Mouse (Mus musculus) CD8-positive naive resting alpha-beta T cell, adult 2 months (primary cell): ENCODE data around the gene Tecpr1.

Source experiments
- DNase-seq, 2 experiments: peaks; one replicate each; pipeline ENCODE4 v3.0.0; 2022; ENCODE audit warnings: low read depth in 2 of 2, low spot score in 2 of 2

Gene Tecpr1

DNA sequence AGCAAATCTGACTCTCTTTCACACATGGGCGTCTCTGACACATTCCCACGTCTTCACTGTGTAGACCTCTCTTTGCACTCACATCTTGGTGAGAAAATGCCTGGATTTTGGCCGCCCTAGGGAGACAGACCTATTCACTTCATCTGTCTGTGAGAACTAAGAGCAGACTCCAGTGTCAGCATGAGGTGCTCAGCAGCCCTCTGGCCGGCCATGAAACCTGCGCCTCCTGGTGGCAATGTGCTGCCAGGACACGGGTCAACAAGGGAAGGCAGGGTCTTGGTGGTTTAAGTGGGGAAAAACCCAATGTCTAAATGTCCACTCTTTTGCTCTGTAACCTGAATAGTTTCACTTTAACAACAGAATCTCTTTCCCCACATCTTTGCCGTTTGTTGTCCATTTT is 9.0 kb downstream of the Tecpr1 start:
- peak in 1 of 2 experiments; percentile 35 for DNase-seq

DNA sequence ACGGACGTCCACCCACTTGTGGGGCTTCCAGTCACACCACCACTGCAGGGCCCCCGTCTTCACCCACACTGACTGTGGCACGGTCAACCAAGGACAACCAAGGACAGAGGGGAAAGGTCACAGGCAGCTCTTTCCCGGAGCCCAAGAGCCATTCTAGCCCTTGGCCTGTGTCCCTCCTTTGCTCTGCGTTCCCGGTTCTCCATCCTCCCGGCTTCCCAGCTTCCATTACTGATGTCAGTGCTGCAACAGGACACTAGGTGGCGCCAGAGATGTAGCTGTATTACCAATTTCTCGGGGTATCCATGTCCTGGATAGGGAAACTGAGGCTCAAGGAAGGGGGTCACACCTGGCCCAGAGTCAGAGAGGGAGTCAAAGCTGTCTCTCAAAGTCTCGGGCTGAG is 15.9 kb downstream of the Tecpr1 start:
- peak in 1 of 2 experiments; percentile 28 for DNase-seq

DNA sequence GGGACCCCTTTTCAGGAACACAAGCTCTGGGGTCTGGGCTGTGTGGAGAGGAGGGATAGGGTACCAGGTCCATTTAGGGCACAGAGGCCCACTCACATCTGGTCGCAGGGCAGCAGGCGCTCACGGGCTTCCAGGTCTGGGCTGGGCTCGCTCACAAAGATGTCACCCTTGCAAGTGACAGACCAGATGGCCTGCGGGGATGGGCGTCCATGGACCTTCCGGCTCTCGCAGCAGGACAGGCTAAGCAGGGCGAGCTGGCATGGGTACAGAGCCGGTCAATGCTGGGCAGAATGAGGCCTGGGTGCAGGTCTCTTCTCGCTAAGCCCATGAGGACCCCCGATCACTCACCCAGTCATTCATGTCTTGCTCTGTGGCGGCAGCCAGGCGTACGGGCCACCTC is 17.3 kb downstream of the Tecpr1 start:
- DNase-seq: no peak

DNA sequence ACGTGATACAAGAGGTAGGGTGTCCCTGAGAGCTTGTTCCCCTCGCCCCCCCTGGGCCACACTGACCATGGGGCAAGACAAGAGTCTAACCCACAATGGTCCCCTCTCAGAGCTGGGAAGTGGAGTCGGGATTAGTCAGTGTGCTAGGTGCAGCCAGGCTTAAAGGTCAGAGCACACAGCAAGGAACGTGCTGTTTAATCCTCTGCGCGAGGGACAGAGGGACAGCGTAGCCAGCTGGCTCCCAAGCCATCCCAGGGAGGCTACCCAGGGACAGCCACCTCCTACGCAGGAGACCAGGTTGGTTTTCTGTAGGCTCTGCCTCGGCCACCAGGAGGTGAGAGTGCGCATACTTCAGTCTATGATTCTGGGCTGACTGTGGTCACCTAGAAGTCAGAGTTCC is 18.5 kb downstream of the Tecpr1 start:
- no peak for DNase-seq

DNA sequence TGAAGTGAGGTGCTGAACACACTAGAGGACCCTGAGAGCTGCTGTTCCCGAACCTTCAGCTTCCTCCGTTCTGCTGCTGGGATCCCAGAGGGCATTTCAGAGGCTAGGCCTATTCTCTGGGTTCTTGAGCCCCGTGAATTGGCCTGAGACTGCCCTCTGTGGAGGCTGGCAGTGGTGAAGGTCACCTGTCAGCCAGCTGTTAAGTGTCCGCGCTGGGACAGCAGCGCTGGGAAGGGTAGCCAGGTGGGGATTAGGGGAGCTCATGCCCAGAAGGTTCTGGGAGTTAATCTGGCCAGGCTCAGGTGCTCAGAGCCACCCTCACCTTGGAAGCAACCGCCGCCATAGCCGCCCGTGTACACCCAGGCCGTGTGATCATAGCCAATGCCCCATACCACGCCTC is 19.1 kb downstream of the Tecpr1 start:
- no peak for DNase-seq

DNA sequence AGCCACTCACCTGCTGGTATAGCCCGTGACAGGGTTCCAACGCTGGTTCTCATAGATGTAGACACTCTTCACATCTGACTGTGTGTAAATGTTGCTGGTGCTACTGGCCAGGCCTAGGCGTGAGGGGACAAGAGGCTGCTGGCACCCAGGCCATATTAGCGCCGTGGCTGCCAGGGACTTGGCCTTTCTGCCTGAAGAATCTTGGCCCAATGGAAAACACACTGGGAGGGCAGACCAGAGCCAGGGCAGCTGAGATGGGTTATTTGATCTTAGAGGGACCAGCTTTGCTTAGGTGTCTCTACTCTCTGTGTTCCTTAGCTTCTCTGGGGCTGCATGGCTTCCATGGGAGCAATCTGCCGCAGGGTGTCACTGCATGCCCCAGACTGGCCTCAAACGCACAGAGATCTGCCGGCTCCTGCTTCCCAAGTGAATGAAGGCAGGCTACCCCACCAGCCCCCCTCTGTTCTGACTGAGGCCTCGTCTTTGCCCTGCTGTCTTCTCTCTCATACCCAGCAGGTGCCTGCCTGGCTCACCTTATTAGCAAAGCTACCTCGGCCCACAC is 19.9 kb downstream of the Tecpr1 start:
- no peak for DNase-seq

DNA sequence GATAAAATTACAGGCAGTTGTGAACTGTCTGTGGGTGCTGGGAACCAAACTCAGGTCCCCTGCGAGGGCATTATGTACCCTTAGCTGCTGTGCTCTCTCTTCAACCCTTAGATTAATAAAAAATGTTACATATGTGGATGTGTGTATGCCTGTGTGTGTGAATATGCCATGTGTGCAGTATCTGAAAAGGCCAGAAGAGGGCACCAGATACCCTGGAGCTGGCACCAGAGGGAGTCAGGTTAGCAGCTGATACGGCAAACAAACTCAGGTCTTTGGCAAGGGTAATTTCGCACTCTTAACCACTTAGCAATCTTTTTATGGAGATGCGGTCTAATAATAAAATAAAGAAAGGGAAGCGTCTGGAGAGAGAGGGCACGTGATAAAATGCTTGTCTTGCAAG is 21.0 kb downstream of the Tecpr1 start:
- no peak for DNase-seq

DNA sequence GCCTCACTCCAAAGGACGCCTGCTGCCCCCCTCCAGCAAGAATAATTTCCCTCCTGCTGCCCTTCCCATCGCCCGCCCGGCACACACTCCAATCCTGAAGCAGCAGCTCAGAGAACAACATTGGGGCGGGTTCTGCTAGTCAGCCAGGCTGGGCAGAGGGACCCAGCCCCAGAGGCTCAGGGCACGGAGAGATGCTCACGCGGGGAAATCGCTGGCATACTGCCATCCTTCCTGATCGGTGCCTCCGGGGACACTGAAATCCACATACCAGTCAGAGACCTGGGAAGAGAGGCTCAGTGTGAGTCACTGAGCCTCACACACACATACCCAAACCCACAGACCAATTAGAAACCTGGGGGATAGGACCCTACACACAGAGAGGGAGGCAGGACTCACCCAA is 22.8 kb downstream of the Tecpr1 start:
- no peak for DNase-seq

DNA sequence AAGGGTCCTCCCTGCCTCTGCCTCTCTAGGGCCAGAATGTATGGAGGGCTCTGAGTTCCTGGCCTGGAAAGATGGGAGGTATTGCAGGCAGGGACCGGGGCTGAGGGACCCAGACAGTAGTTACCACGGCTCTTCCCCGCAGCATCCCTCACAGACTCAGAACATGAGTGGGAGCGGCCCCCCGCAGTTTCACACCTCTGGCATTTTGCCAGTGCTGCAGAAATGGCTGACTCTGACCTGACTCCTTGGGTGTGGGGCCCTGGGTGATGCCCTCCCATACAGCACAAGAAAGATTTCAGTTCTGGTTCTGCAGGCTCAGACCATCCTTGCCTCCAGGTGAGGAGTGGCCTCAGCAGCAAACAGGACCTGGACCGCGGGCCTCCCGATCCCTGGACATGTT is 27.8 kb downstream of the Tecpr1 start:
- no peak for DNase-seq

DNA sequence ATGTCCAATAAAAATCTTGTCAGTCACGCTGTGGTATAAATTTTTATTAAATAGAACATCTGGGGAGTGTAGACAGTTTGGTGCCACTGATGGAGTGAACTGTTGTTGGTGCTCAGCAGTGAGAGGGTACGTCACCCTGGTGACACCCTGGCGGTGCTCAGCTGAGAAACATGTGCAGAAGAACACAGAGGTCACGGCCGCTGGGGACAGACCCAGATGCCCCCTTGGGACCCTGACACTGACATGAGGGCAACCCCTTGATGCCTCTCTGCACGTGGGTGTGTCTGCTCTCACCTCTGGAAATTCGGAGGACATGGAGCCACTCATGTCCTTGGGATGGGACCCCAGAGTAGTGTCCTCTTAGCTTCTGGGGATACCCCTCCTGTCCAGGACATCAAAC is 29.0 kb downstream of the Tecpr1 start:
- DNase-seq: no peak

DNA sequence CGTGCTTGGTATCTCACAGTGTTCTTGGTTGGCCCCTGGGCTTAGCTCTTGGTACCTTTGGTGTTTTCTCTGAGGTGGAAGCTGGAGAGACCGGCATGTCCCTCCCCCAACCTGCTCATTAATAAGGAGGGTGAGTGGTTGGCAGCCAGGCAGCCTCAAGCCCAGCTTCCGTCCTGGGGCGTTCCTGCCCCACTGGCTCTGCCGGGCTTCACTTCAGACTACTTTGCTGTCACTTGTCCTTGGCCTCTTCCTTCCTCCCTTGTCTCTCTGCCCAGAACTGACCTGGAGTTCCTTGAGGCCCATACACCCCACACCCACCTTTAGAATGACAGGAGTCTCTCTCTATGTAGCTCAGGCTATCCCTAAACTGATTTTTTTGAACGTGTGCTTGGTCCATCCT is 30.7 kb downstream of the Tecpr1 start:
- no peak for DNase-seq

DNA sequence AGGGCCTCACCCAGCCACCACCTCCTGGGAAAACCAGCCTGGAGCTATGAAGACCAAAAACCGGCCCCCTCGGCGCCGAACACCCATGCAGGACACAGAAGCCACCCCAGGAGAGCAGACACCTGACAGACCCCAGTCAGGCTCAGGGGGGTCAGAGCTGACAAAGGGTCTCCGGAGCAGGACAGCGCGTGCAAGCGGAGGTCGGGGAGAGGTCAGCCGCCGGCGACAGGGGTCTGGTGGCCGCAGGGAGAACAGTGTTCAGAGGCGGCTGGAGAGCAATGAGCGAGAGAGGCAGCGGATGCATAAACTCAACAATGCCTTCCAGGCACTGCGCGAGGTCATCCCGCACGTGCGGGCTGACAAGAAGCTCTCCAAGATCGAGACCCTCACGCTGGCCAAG is 32.4 kb downstream of the Tecpr1 start:
- no peak for DNase-seq

DNA sequence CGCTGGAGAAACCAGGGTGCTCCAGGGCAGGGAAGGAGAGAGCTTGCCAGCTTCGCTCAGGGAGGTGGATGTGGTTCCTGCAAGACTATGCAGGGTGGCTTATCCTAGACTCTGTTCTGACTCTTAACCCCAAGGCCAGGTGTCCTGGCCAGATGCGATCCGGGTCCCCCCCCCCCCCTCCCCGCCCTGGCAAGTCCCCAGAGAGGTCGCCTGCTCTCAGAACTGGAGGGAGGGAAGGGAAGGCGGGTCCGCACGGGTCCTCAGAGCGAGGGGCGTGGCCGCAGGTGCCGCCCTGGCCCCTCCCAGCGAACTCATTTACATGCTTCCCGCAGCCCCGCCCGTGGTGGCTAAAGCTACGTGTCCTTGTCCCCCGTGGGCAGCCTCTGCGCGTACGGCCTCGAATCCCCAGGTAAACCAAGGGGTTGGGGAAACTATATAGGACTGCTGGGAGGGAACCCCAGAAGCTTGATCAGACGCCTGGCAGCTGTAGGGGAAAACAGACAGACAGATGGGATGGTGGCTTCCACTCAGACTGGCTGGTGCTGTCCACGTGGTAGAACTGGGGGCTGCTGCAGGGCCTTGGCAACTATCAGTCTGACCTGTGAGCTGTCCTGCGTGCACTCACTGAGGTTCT is 33.3 kb downstream of the Tecpr1 start, which contains the start of gene Bhlha15:
Bhlha15 (plus strand) TSS at position 337 of the 634 bp plus-strand sequence.
- DNase-seq: peak in 1 of 2 experiments; percentile 14

DNA sequence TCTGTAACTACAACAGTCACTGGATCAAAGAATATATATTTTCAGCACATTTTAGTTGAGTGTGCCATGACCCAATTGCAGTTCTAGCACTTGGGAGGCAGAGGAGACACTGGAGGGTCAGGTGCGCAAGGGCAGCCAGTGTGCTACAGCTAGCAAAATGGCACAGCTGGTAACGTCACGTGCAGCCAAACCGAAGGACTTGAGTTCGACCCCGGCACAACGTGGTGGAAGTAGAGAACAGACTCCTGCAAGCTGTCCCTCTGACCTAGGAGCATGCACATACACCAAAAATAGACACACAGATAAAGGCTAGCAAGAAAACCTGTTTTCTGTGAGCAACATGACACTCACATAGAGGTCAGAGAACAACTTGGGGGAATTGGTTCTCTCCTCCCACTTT is 34.1 kb downstream of the Tecpr1 start:
- DNase-seq: no peak

DNA sequence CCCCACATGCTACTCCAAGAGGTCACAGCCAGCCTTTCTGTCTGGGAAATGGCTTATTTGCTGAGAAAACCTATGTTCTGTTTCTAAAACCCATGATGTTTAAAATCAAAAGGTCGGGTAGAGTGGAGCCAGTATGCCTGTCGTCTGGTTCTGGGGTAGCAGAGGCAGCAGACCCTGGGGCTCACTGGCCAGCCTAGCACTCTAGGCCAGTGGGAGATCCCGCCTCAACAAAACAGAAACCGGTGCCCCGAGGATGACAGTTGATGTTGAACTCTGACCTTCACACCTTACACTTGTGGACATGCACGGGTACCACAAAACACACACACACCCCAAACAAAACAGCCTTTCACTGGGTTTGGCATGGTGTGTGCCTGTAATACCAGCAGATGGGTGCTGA is 35.0 kb downstream of the Tecpr1 start:
- DNase-seq: no peak

DNA sequence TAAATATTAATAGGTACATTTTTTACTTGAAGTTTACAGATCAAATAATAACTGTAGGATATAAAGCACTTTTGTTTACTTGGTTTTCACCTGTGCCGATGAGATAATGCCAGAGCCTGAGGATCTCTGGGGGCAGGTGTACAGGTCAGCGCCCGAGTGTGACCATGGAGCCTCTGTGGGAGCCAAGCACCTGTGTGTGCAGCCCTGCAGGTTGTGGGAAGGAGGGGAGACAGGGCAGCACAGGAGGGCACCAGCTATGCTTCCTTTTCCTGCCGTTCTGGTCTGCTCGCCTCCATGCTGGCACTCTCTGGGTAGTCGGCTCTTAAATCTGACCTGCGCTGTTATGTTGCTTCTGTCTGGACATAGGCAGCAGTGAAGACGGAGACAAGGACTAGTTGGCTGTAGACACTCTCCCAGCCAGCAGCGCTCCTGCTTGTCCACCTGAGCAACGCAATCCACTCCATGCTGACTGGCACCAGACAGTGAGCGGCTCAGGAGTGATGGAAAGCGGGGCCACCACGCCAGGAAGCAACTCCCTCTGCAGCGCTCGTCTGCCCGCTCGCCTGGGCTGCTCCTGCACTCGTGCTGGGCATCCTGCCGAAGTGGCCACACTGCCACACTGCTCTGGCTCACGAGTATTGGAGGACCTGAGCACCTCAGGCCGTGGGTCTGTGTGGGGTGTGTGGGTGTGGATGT is 38.9 kb downstream of the Tecpr1 start:
- DNase-seq: no peak

DNA sequence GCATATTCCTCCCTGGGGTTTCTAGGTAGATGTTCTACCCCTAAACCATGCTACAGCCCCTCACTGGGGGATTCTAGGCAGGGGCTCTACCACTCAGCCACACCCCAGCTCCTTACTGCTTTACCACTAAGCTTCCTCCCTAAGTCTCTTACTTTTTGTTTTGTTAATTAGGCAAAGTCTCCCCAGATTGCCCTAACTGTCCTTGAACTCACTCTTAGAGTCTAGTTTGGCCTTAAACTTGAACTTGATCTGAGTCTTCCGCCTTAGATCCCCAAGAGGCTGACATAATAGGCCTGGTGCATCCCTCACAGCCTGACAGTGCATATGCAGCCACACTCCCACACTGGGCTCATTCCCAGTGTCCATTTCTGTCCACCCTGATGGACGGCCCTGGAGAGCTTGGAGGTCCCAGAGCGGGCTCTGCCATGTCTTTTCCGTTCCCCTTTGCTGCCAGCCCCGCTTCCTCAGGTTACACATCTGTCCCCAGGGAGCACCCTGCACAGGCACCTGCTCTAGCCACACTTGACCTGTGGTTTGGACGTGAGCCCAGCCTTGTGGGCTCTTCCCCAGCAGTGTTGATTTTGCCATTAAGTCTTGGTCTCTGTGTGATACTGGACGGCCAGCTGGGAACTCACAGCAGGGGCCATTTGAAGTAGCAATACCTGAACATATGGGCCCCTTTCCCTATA is 39.6 kb downstream of the Tecpr1 start:
- DNase-seq: no peak

DNA sequence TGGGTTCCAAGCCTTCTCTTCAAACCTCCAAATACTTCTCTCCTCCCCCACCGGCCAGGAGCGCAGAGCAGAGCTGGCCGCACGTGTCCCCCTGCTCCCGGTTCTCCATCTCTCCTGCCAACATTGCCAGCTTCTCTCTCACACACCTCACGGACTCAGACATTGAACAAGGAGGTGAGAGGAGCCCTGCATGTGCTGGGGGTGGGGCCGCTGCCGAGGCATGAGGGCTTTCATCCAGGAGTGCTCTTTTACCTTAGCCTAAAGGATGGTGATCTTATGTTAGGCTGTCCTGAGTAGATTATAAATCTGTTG is 40.2 kb downstream of the Tecpr1 start:
- DNase-seq: no peak

DNA sequence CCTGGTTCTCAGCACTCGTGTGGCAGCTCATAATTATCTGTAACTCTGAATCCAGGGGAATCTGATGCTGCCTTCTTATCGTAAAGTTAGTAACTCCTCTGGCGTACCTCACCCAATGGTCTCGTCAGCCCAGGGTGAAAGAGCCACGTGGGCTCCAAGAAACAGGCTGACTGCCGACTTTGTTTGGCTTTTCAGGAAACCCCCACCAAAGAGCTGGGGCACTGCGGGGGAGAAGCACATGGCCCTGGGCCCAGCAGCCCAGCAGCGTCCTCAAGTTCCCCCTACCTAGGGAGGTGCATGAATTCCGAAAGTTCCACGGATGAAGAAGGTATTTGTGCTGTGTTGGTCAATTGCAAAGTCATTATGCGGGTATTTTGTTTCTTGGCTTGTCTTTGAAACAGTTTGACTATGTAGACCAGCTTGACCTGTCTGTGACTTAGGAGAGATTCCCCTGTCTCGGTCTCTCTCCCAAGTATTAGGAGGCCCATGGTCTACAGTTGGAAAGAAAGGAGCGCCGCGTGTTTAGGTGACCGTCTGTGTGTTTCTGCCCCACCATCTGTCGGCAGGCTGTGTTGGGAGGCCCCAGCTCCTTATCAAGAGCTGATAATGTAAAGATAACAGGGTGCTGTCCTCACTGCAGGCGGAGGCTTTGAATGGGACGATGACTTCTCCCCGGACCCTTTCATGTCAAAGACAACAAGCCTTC is 40.7 kb downstream of the Tecpr1 start:
- no peak for DNase-seq

DNA sequence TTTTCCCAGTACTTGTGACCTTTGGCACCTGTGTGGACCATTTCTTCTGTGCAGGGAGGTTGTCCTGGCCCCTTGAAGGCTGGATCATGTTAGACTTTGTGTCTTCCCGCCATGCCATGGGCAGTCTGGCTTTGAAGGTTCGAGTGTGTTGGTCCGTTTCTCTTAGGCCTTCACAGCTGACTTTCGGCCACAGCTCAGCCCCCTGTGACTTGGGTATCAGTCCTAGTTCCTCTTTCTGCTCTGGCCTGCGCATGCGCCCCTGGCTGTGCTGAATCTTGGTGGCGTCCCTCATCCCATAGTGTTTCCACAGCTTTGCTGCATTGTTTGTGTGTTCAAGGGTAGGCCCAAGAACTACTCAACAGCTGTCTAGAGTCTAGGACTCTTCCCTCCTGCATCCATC is 42.2 kb downstream of the Tecpr1 start:
- no peak for DNase-seq

DNA sequence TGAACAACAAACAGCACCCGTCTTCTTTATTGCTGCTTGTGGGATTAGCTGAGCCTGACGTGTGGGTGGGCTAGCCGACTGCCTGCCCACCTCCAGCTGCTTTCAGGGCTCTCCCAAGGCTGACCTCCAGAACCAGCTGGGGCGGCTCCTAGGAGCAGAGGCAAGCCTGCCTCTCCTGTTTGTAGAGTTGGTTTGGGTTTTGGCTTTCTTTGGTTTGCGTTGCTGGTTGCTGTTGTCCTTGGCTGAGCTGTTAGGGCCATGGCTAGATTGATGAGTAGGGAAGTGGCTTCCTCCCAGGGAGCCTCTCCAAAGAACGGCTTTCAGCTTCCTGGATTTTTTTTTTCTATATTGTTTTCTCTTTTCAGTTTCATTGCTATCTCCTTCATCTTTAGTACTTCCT is 45.2 kb downstream of the Tecpr1 start:
- DNase-seq: no peak

DNA sequence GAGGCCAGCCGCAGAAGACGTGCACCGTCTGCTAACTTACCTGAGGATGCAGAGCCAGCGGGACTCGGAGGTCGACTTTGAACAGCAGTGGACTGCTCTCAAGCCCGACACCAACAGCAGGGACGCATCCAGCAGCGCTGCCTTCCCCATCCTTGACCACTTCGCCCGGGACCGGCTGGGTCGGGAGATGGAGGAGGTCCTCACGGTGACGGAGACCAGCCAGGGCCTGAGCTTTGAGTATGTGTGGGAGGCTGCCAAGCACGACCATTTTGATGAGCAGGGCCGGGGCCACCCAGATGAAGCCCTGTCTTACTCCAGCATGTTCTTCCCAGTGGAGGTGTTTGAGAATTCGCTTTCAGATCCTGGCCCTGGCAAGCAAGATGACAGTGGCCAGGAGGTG is 49.8 kb downstream of the Tecpr1 start:
- no peak for DNase-seq
